Mouse (Mus musculus): ENCODE results near the gene Olfr1414.
"Not testable (repeated sequence)": the region's sequence is repeated elsewhere in the genome, so short reads cannot be mapped to it uniquely, and the experiment has no call there.

The Olfr1414 gene

DNA sequence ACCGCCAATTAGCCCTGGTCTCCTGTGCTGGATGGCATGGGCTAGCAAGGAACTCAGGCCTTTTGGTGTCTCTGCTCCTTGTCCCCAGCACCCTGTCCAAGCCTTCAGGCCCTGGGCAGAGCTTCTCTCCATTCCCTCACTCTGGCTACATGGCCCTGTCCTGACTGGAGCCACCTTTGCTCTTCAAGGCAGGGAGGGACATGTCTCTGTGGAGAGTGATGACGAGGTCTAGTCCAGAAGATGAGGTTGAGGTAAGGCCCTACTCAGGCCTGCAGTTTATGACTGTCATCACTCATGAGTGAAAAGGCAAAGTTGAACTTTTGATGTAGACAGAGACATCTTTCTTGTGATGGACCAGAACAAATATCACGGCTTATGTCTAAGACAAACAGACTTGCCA is at the start of gene Olfr1414:
Gene Olfr1414 (minus strand): TSS at position 101 of the 400 bp plus-strand sequence.
- DNase-seq (ENCODE audit: low spot score in 2 of 2): no peak

DNA sequence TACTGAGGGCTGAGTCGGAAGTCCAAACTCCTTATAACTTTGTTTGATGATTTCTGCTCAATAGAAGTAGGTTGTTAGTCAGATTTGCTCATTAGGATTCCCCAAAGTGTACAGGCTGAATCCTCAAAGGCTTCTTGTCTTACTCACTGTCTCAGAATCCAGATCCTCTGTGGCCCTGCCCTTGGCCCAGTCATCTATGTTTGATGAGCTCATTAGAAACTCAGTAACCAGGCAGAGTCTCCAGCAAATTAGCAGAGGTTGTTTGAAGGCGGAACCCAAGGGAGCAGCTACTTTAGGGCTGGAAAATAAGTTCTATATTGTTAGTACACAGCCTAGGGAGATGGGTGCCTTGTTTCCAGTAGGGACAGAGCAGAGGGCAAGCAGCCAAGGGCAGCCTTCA is 27.5 kb upstream of the Olfr1414 start:
- no peak for DNase-seq (ENCODE audit: low spot score in 2 of 2)

DNA sequence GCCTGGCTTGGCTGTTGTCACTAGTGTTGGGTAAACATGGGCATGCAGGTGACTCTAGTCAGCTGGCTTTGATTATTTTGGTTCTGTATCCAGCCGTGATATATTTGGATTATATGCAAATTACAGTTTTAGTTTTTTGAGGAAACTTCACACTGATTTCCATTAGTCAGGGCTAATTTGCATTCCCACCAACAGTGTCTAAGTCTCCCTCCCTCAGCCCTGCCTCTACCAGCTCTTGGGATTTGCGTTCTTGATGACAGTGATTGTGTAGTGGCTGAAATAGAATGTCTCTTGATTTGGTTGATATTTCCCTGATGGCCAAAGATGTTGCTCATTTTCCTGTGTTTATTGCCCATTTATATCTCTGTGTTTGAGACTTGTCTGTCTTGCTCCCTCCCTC is 20.6 kb upstream of the Olfr1414 start:
- no peak for DNase-seq (ENCODE audit: low spot score in 2 of 2)

DNA sequence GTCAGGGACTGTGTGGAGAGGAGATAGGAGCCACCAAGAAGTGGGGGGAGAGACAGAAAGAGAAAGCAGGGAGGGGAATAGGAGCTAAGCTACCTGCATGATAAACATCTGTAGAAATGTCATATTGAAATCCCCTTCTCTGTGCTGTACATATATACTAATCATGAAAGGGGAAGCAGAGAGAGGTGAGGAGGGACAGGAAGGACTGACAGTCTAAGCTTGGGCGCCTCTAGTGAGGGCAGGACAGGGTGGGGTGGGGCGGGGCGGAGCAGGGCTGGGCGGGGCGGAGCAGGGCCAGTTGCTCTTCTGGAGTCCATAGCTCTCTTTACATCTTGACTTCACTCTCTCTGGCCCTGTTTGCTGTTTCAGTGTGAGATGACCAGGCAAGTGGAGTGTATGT is 18.5 kb upstream of the Olfr1414 start:
- DNase-seq (ENCODE audit: low spot score in 2 of 2): no peak

DNA sequence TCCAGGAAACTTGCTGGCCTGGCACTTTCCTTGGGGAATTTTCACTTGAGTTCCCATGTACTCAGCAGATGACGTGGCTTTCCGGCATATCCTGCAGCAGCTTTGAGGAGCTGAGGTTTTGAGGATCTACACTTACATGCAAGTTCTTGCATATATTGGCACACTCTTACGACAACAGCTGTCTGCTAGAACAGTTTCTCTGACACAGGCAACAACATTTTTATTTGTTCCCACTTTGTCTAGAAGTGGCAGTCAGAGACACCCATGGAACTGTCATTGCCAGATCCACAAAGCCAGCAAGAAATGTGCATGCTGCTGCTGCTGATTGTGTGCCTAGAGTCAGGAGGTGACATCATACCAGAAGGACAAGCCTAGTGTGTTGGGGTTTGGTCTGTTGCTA is 5.3 kb upstream of the Olfr1414 start:
- DNase-seq (ENCODE audit: low spot score in 2 of 2): no peak

DNA sequence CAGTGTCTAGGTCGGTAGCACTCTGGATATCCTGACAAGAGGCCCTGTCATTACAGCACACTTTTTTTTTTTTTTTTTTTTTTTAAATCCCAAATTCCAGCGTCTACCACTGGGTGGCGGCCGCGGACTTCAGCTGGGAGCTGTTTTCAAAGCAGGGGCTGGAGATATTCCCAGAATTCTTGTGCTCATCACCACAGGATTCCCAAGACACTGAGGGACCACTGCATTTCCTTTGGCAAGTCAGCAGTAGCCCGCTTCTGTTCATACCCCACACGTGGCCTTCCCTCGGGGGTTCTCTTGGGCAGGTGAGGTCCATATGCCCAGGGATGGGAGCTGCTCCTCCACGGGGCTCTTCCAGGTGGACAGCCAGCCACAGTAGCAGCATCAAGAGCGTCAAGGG is 2.9 kb upstream of the Olfr1414 start:
- DNase-seq (ENCODE audit: low spot score in 2 of 2): peak in 1 of 2 experiments; percentile 23

DNA sequence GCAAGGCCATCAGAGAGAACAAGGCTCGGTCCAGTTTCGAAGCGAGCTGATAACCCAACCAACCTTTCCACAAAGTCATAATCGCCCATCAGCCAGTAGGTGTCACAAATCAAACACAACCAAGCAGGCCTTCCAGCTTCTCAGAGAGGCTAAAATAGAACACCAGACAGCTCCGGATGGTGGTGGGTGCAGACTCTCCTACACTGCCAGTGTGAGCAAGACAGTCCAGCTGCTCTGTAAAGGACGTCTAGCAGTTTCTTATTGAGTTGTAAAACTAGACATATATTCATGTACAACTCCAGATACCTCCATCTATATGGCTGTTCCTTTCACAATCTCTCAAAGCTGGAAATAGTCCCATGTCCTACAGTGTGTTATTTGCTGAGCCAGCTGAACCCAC is 585 bp upstream of the Olfr1414 start:
- DNase-seq (ENCODE audit: low spot score in 2 of 2): peak; percentile 32 to 65

DNA sequence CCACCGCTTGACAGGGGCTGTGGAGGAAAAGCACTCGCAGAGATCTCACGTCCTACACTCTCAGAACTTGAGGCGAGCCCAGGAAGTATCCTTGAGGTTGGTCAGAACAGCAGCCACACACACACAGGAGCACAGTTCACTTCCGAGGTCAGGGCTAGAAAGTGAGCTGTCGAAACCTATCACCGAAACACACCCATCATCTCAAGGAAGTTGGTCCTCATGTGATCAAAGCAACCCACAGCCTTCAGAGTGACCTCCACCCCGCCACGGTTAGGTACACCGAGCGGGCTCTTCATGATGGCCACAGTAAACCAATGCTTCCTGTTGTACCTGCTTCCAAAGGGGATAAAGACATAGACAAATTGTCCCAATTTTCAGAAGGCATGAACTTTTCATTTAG is 3.1 kb downstream of the Olfr1414 start:
- no peak for DNase-seq (ENCODE audit: low spot score in 2 of 2)

DNA sequence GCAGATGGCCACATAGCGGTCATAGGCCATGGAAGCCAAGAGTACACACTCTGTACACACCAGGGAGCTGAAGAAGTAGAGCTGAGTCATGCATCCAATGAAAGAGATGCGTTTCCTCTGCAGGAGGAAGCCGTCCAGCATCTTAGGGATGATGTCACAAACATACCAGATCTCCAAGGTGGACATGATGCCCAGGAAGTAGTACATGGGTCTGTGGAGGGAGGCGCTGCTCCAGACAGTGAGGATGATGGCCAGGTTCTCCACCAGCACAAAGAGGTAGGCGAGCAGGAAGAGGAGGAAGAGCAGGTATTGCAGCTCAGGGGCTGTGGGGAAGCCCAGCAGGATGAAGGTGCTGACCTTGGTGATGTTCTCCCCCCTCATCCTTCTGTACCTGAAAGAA is 6.8 kb downstream of the Olfr1414 start:
- DNase-seq (ENCODE audit: low spot score in 2 of 2): not testable (repeated sequence)

DNA sequence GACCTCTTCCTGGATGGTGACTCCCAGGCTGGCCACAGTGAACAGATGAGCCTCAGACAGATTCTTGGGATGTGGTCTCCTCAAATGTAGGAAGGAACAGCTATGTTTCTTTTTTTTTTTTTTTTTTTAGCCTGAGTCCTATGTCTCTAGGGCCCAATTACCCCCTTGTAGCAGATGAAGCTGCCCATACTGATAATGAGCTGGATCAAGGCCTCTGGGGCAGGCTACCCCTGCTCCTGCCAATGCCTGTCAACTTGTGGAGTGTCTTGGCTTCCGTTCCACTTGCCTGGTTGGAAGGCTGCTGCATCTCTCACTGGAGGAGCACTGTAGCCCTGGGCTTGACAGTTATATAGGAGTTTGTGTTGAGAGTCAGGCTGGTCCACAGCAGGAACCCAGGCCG is 22.5 kb downstream of the Olfr1414 start, which contains the start of gene Olfr1415:
Gene Olfr1415 (minus strand): TSS at position 101 of the 400 bp plus-strand sequence.
- DNase-seq (ENCODE audit: low spot score in 2 of 2): no peak

DNA sequence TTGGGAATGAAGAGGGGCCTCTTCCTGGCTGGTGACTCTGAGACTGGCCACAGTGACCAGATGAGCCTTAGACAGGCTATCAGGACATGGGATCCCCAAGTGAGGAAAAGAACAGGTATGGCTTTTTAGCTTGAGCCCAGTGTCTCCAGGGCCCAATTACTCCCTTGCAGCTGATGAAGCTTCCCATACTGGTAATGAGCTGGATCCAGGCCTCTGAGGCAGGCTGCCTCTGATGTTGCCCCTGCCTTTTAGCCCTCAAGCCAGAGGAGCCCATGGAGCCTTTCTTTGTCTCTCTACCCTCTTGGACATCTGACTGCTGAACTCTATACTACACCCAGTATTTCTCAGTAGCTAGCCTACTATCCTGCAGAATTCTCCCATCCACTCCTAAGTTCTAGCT is 33.4 kb downstream of the Olfr1414 start, which contains the start of gene Olfr1416:
Gene Olfr1416 (minus strand): TSS at position 101 of the 400 bp plus-strand sequence.
- DNase-seq (ENCODE audit: low spot score in 2 of 2): no peak

DNA sequence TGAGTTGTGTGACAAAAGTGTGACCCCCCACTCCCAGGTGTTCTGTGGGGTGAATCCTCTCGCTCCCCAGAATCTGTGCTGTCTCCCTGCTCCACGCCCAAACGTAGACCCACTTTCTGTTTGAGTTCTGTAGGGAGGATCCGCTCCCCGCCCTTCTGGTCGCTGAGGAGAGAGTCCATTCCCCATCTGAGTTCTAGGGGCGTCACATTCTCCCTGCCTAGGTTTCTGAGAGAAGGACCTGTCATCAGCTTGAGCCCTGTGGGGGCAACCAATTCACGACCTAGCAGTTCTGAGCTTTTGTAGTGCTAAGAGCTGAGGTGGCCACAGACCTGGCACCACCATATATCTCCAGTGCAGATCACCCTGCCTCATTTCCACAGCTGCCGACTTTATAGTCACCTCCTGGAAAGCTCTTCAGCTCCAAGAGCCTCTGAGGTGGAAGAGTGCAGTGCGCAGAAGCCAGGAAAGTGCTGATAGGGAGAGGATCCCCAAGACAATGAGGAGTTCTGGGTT is 44.3 kb downstream of the Olfr1414 start:
- no peak for DNase-seq (ENCODE audit: low spot score in 2 of 2)

DNA sequence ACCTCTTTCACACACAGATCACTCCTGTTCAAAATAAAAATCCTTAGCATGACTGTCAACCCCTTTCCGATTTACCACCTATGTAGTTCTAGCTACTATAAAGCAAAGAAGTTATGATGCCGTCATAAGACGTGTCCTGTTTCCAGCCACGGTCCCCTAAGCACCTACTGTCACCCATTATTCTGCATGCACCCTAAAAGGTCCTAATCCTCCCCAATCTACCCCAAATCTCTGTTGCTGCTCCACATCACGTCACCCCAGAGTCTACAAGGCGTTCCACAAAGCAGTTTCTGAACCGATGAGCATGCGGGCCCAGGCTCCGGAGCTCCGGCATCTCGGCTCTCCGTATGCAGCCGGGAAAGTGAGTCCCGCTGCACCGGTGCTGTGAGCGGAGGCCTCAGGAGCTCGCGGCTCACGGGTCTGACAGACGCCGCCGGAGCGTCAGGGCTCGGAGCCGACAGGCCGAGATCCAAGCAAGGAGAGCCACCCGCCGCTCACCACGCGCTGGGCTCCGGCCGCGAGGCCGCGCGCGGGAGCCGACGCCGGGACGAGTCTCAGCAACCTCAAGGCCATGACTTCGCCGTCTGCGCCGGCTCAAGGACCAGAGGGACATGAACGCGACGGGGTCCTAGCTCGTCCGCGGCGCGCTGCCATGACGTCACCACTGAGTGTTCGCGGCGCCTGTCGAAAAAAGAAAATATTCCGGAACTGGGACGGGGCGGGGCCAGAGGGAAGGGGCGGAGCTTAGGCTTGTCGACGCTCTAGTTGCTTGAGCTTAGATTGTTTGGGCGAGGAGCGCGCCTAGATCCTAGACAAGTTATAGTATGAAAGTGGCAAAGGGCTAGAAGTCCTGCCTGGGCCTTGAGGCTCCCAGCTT is 45.1 kb downstream of the Olfr1414 start, which contains the start of gene Ndufa10:
Gene Ndufa10 (minus strand): TSS at position 696 of the 877 bp plus-strand sequence.
- peak; percentile 76 to 93 for DNase-seq (ENCODE audit: low spot score in 2 of 2)

DNA sequence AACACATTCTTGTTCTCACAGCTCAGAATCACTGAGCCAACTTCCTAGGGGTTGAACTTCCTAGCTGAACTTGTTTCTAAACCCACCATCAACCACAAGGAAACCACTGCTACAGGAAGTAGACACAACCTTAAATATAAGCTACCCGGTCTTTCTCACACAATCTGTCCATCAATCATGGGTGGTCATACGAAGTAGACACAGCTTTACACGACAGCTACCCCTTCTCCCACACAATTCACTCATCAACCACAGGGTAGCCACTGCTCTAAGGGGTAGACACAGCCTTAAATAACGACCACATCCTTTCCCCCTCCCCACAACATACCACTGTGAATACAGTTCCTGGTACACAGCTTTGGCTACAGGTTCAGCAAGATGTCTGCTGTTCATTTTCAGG is 49.6 kb downstream of the Olfr1414 start:
- no peak for DNase-seq (ENCODE audit: low spot score in 2 of 2)

DNA sequence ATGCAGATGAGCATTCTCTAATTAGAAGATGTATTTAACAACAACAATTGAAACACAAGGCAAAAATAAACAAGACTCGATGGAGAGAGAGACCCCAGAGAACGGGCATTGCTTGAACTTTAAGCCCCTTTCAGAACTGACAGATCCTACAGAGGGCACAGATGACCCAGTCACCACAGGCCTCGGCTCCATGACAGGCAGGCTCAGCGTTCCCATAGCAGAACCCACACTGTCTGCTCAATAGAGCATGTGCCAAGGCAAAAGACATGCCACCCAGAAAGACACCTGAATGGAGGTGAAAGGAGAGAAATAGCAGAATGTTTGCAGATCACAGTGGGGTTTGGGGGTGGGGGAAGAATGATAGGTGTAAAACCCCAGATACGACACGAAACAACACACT is 60.0 kb downstream of the Olfr1414 start:
- DNase-seq (ENCODE audit: low spot score in 2 of 2): no peak

DNA sequence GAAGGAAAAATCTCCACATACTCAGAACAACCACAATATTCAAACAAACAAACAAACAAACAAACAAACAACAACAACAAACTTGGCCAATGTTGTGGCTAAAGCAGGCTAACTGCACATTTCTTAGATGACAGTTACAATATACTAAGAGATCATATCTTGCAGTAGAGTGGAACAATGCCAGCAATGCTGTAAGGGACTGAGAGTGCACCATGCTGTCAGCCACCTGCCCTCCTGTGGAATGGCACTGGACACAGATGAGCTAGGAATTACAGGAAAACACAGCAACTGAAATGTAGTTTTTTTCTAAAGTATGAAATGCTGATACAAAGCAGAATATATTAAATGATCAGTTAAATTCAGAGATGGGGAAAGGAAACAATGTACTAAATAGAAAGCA is 60.7 kb downstream of the Olfr1414 start:
- no peak for DNase-seq (ENCODE audit: low spot score in 2 of 2)
